Comparison of ENCODE assay signal across 31 mouse cellular contexts in the genomic region with DNA sequence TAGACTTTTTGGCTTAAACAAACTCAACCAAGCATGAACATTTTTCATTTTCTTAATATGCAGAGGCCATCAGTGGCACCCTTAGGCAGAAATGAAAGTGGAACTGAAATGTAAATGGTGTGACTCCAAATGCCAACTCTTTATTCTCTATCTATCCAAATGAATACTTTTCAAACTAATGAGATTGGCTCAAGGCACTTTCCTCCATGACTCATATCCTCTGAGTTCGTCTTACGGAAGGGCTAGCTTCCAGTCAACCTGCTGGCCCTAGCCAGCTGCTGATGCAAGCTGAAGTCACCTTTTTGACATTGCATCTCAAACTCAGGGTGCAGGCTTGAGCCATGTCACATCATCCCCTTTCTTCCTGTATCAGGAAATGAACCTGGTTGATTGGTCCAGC. TPM values are rescaled to one million over a fixed set of nuclear protein-coding genes. Genes with fewer than 3 reads are reported as not detected.
DNase-seq lines count a peak whose midpoint lies in the region; ATAC-seq and TF ChIP-seq lines count a peak whose summit lies in the region.
"Had no signal": no experiment of that assay in that cellular context is flagged by ENCODE, and none has a peak within 500 bp of the region (broad histone marks: within the 10 kb centered on the region; RNA-seq: fewer than 3 reads in every experiment).

No protein-coding gene starts in this region.

- H3K4me1 ChIP-seq in stomach, postnatal 0 days (replicated peaks; ENCODE audit: control insufficient read depth, insufficient read depth), result no peaks in the 10 kb centered on the region
- H3K4me1 ChIP-seq: forebrain, embryonic 12.5 days; hindbrain, embryonic 12.5 days; intestine, embryonic 15.5 days; liver, embryonic 13.5 days; midbrain, embryonic 10.5 days; neural tube, embryonic 12.5 days had no signal

- H3K27ac ChIP-seq in gastrocnemius, adult 2 months, result peak overlapping the region; percentile 70
- H3K27ac ChIP-seq in stomach, postnatal 0 days (replicated peaks), result no peak overlapping the region
- H3K27ac ChIP-seq: forebrain, embryonic 12.5 days; hindbrain, embryonic 12.5 days; hindbrain, postnatal 0 days; intestine, embryonic 15.5 days; kidney, postnatal 0 days; limb, embryonic 10.5 days; limb, embryonic 15.5 days; liver, embryonic 13.5 days; macrophage; midbrain, embryonic 10.5 days; neural tube, embryonic 12.5 days had no signal

- no peak for TF ChIP-seq CTCF in gastrocnemius, adult 2 months (IDR thresholded peaks at IDR 0.05)
- no peak for TF ChIP-seq CTCF in C2C12 (IDR thresholded peaks at IDR 0.05; ENCODE audit: control insufficient read depth, insufficient read depth, insufficient read length)
- no peak for TF ChIP-seq CTCF in stomach, postnatal 0 days (IDR thresholded peaks at IDR 0.05; ENCODE audit: low read depth)

- no peak overlapping the region for H3K4me2 ChIP-seq in stomach, postnatal 0 days (replicated peaks; ENCODE audit: low read depth)
- H3K4me2 ChIP-seq: forebrain, embryonic 12.5 days; hindbrain, embryonic 12.5 days; intestine, embryonic 15.5 days; limb, embryonic 15.5 days; liver, embryonic 13.5 days; neural tube, embryonic 12.5 days had no signal

- peak overlapping the region; percentile 15; the same call in 1 of the 2 replicates for H3K4me3 ChIP-seq in gastrocnemius, adult 2 months
- no peak overlapping the region for H3K4me3 ChIP-seq in C2C12 (ENCODE audit: insufficient read depth, poor library complexity, severe bottlenecking)
- no peak overlapping the region for H3K4me3 ChIP-seq in stomach, postnatal 0 days (ENCODE audit: low read depth, low read length)
- H3K4me3 ChIP-seq: forebrain, embryonic 12.5 days; hindbrain, embryonic 12.5 days; intestine, embryonic 15.5 days; limb, embryonic 10.5 days; limb, embryonic 15.5 days; liver, embryonic 13.5 days; midbrain, embryonic 10.5 days; neural tube, embryonic 12.5 days had no signal

- H3ac ChIP-seq in C2C12 (ENCODE audit: control insufficient read depth, insufficient read length, low read depth), result no peak overlapping the region

- peaks cover 4% of the 10 kb centered on the region for H3K36me3 ChIP-seq in C2C12 (ENCODE audit: control insufficient read depth, insufficient read depth)
- H3K36me3 ChIP-seq in stomach, postnatal 0 days (ENCODE audit: control insufficient read depth, insufficient read depth, low read length), result no peaks in the 10 kb centered on the region
- H3K36me3 ChIP-seq: forebrain, embryonic 12.5 days; hindbrain, embryonic 12.5 days; intestine, embryonic 15.5 days; limb, embryonic 15.5 days; liver, embryonic 13.5 days; midbrain, embryonic 10.5 days; neural tube, embryonic 12.5 days had no signal

- peak; percentile 59 for DNase-seq in gastrocnemius, adult 2 months
- DNase-seq in gastrocnemius, postnatal 14 days, result no peak
- peak; percentile 8 for DNase-seq in brain, adult 2 months (ENCODE audit: low read depth, low spot score)
- no peak for DNase-seq in stomach, postnatal 0 days (ENCODE audit: low spot score)
- no peak for DNase-seq in kidney, adult 9 months
- DNase-seq in urinary bladder, postnatal 10 days (ENCODE audit: low spot score), result no peak
- DNase-seq in cerebellum, postnatal 4 days (ENCODE audit: low spot score in 2 of 2), result no peak
- DNase-seq: adrenal gland, adult 8-10 months; cerebellum, adult 9-10 months; cerebellum, postnatal 36 days; embryo, embryonic 11 days; heart, postnatal 14 days; kidney, adult 2 months; liver, embryonic 13.5 days; lung, adult 18-20 months; right cerebral cortex, postnatal 4 days; thymus, postnatal 14 days had no signal

- no peaks in the 10 kb centered on the region for H3K27me3 ChIP-seq in C2C12 (ENCODE audit: control insufficient read depth, insufficient read depth, insufficient read length)
- no peaks in the 10 kb centered on the region for H3K27me3 ChIP-seq in stomach, postnatal 0 days (ENCODE audit: control insufficient read depth, insufficient read depth, low read length)
- H3K27me3 ChIP-seq: forebrain, embryonic 12.5 days; hindbrain, embryonic 12.5 days; intestine, embryonic 15.5 days; limb, embryonic 15.5 days; liver, embryonic 13.5 days; neural tube, embryonic 12.5 days had no signal

- no peak for TF ChIP-seq EP300 in stomach, postnatal 0 days (optimal IDR thresholded peaks at IDR 0.05)

- 59% methylated on average over 2 of the region's 2 CpGs for WGBS in stomach, postnatal 0 days

- no peak overlapping the region for H3K9ac ChIP-seq in stomach, postnatal 0 days (ENCODE audit: low read length)
- H3K9ac ChIP-seq: forebrain, embryonic 12.5 days; hindbrain, embryonic 12.5 days; intestine, embryonic 15.5 days; limb, embryonic 15.5 days; liver, embryonic 13.5 days; neural tube, embryonic 12.5 days had no signal

- peak; percentile 26; the same call in 1 of the 2 replicates for ATAC-seq in stomach, postnatal 0 days (ENCODE audit: low FRiP score, low TSS enrichment)
- ATAC-seq: activated CD4-positive, CD25-positive, alpha-beta regulatory T cell, adult 4 months; hindbrain, postnatal 0 days; intestine, embryonic 15.5 days; lung, postnatal 0 days; midbrain, embryonic 16.5 days had no signal

- H3K79me2 ChIP-seq in C2C12 (ENCODE audit: control insufficient read depth, insufficient read depth), result no peaks in the 10 kb centered on the region

- intact Hi-C loops in gastrocnemius, adult 2 months (cut with DNase I), result no loop called here
- intact Hi-C loops in gastrocnemius, postnatal 14 days (cut with DNase I; ENCODE audit: low total_unique reads), result no loop called here

- no peaks in the 10 kb centered on the region for H3K9me3 ChIP-seq in stomach, postnatal 0 days (ENCODE audit: control insufficient read depth, low read length)
- H3K9me3 ChIP-seq: forebrain, embryonic 12.5 days; hindbrain, embryonic 12.5 days; intestine, embryonic 15.5 days; limb, embryonic 10.5 days; limb, embryonic 15.5 days; liver, embryonic 13.5 days; midbrain, embryonic 10.5 days; neural tube, embryonic 12.5 days had no signal

- H3K79me3 ChIP-seq in C2C12 (ENCODE audit: low read depth), result peaks cover 4% of the 10 kb centered on the region

TF ChIP-seq in C2C12, 6 proteins besides CTCF, POLR2A, EP300 and RAD21:
- TF ChIP-seq MYOD1 (IDR thresholded peaks at IDR 0.05; ENCODE audit: control insufficient read depth, insufficient read length, low read depth) (peak; percentile 33), CEBPB (IDR thresholded peaks at IDR 0.05; ENCODE audit: low read depth) (peak; percentile 40), MAX (IDR thresholded peaks at IDR 0.05) (no peak)

RNA-seq across cellular contexts. Expression of a gene that starts 21.6 kb away (rescaled TPM):
- total RNA-seq in gastrocnemius, adult 2 months (2021), result 10 to 100 TPM; 29.5 to 65.7 TPM
- 10 to 100 TPM; 39.2 to 49.9 TPM for total RNA-seq in gastrocnemius, postnatal 14 days (2021)
- polyA plus RNA-seq in C2C12 (2012; fragmentation: generic; extraction: Trizol), result 5.1 TPM
- polyA plus RNA-seq in stomach, postnatal 0 days (2015; fragmentation: Nextera tagmentation; extraction: Ambion mirVana), result 2.7 and 2.8 TPM in 2 replicates

Comparison
In these comparisons a context has a peak if more than half of its experiments do, and no peak if none do; other contexts are left out.
1. DNase-seq: peak in gastrocnemius, adult 2 months (single experiment) and brain, adult 2 months (single experiment); none in gastrocnemius, postnatal 14 days (single experiment), stomach, postnatal 0 days (single experiment), kidney, adult 9 months (single experiment), urinary bladder, postnatal 10 days (single experiment) and cerebellum, postnatal 4 days (0 of 2).